Mouse (Mus musculus) gastrocnemius, adult 2 months (tissue): ENCODE results near the gene Pgrmc1. TPM values are rescaled to one million over a fixed set of nuclear protein-coding genes. Genes with fewer than 3 reads are reported as not detected.
A peak's percentile ranks its signal among the peaks of the same experiment; 100 is the strongest.

ENCODE experiments used
- DNase-seq: peaks from one replicate; pipeline ENCODE4 v3.0.0; 2022
- H3K27ac ChIP-seq: fragments of 200-600 bp; 2 replicates; pipeline ENCODE4 v1.8.1; 2022; ENCODE audit warnings: mild to moderate bottlenecking
- H3K4me3 ChIP-seq: fragments of 200-600 bp; 2 replicates; pipeline ENCODE4 v1.8.1; 2022; ENCODE audit warnings: mild to moderate bottlenecking, moderate library complexity
- CTCF ChIP-seq: fragments of 200-600 bp; IDR thresholded peaks from 2 replicates; pipeline ENCODE4 v1.8.1; 2022; ENCODE audit warnings: antibody characterized with exemption, mild to moderate bottlenecking, moderate library complexity
- intact Hi-C: fragments of 180-260 bp; cut with DNase I; formaldehyde crosslinking; loops from one replicate; pipeline ENCODE4 v1.15.1; 2025
- total RNA-seq, 2 experiments: library from RNA; stranded (reverse); gene quantifications; 2 replicates each; pipeline ENCODE4 v1.2.3; 2021

Pgrmc1 gene
- total RNA-seq, 2 experiments from 2014 or later, result 7.7 to 9.3 TPM

DNA sequence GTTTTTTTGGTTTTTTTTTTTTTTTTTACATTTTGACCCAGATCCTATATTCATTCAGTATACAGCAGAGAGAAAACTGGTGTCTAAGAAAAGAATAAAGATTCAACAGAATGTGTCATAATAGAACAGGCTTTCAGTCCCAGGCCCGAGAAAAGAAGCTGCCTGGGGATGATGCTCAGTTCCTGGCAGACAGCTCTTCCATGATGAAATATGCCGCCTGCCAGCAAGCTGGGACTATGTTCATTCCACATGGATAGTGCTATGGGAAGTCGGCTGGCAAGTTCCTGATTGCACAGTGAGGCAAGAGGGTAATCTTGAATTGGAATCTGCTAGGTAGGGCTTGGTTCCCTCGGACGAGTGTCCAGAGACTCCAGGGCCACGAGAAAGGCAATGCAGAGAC lies 42.0 kb downstream of the Pgrmc1 start:
- H3K27ac ChIP-seq, result no peak overlapping the region
- H3K4me3 ChIP-seq, result no peak overlapping the region
- TF ChIP-seq CTCF, result no peak
- no peak for DNase-seq
- intact Hi-C loops, result loop anchor here (10.0 kb wide), 1 partner anchor 115 kb away; no protein-coding TSS in a partner anchor

DNA sequence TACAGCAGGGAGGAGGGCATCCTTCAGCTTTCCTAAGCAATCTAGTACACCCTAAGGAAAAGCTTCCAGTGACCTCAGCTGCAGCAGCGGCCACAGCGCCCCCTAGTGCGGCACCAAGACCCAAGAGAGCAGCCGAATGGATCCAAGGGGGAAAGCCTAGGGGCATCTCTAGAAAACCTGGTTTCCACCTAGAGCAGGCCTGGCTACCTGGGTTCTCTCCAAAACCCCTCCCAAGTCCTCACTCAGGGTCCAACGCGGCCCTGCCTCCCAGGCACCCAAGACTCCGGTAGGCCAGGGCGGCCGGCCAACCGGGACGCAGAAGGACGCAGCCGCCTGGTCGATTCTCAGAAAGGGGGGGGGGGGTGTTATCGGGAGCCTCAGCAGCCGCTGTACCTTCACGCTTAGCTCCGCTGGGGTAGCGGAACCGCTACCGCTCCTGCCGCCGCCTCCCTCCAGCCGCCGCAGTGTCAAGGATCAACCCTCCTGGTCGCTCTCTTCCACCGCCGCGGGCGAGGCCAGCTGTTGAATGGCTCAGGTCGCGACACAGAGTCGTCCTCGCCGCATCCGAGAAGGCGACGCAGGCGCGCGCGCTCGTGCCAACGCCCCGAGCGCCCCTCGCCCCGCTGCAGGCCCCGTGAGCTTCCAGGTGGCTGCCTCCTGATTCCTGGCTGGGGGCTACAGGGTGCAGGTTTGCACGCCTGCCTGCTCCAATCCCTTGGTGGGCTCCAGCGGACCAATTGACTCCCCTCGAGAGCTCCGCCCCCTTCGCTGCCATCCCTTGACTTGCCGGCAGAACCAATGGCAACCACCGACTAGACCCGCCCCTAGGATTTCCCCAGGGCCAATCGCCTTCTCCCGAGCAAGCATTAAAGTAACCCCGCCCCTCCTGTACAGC lies 46.9 kb downstream of the Pgrmc1 start, which contains the start of gene Akap17b:
Gene Akap17b (minus strand): TSS at position 739 of the 895 bp plus-strand sequence.
- peak within 1 kb of the TSS; percentile 85 for H3K27ac ChIP-seq

More for the DNA sequence above, 46.9 kb downstream of the Pgrmc1 start, which contains the start of gene Akap17b:
- H3K4me3 ChIP-seq, result peak within 1 kb of the TSS; percentile 82
- DNase-seq, result peak; percentile 86
- peak; percentile 75 for TF ChIP-seq CTCF
- intact Hi-C loops, result loop anchor here (10.0 kb wide), 1 partner anchor 110 kb away; no protein-coding TSS in a partner anchor

Other genes with a start within 250 kb of the Pgrmc1 start
- gene Gm6268, start 196.9 kb upstream of the Pgrmc1 start, total RNA-seq, result not detected
- not detected for gene Gm14569, start 106.4 kb upstream of the Pgrmc1 start, total RNA-seq
- 1 to 10 TPM; 2.1 to 2.4 TPM for gene Akap17b, start 47.2 kb downstream of the Pgrmc1 start, total RNA-seq
- not detected for gene Slc25a43, start 145.5 kb downstream of the Pgrmc1 start, total RNA-seq
- gene Slc25a5, start 197.4 kb downstream of the Pgrmc1 start, total RNA-seq, result 10 to 100 TPM; 55.8 to 80.1 TPM